Comparison of ENCODE assay signal across 22 mouse cellular contexts in the genomic region with DNA sequence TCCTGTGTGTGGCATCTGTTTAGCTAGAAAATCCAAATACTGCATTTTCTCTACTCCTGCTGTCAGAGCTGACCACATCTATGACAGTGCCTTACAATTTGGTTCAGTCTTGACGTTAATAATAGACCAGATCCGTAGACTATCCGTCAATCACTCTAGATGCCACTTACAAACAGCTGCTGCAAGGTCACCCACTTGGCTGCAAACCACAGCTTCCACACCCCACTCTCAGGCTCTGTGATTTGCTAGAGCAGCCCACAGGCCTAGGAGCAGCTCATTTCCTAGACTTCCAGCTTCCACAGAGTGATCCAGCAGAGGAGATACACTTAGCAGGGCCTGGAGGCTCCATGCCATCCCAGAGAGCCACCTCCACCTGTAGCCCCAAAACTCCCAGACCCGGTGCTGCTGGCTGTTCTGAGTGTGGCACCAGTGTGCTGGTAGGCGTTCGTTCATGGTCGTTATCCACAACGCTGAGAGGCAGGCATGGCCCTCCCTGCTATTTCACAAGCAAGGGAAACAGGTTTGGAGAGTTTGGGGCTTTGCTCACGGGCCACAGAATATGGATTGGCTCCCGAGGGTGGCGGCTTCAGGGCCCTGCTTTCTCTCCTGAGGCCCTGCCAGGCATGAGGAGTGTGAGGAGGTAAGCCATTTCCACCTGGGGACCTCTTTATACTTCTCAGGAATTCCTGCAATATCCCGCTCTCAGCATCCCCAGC. TPM values are rescaled to one million over a fixed set of nuclear protein-coding genes. Genes with fewer than 3 reads are reported as not detected.
DNase-seq lines count a peak whose midpoint lies in the region; ATAC-seq and TF ChIP-seq lines count a peak whose summit lies in the region.
"Had no signal": no experiment of that assay in that cellular context is flagged by ENCODE, and none has a peak within 500 bp of the region (broad histone marks: within the 10 kb centered on the region; RNA-seq: fewer than 3 reads in every experiment).

No protein-coding gene starts in this region.

- no peak overlapping the region for H3K27ac ChIP-seq in forebrain, embryonic 13.5 days
- no peak overlapping the region for H3K27ac ChIP-seq in forebrain, embryonic 10.5 days
- peak overlapping the region; percentile 67 for H3K27ac ChIP-seq in heart, adult 2 months
- H3K27ac ChIP-seq: embryonic facial prominence, embryonic 12.5 days; hindbrain, embryonic 10.5 days; hindbrain, postnatal 0 days; liver, embryonic 13.5 days; lung, embryonic 15.5 days; midbrain, embryonic 13.5 days had no signal

- no peak for TF ChIP-seq CTCF in heart, adult 2 months (IDR thresholded peaks at IDR 0.05)

- 0 out of 2 replicates have a peak, but pooled peaks have one; percentile 25 for TF ChIP-seq EP300 in heart, adult 2 months (IDR thresholded peaks at IDR 0.05; ENCODE audit: insufficient read depth, low read depth, low read length)

- no peak for ATAC-seq in forebrain, embryonic 13.5 days
- ATAC-seq: hindbrain, postnatal 0 days; intestine, postnatal 0 days; midbrain, embryonic 13.5 days had no signal

- no peak overlapping the region for H3K4me3 ChIP-seq in forebrain, embryonic 13.5 days
- no peak overlapping the region for H3K4me3 ChIP-seq in forebrain, embryonic 10.5 days
- no peak overlapping the region for H3K4me3 ChIP-seq in heart, adult 2 months
- H3K4me3 ChIP-seq: embryonic facial prominence, embryonic 12.5 days; hindbrain, embryonic 10.5 days; liver, embryonic 13.5 days; lung, embryonic 15.5 days; megakaryocyte, embryonic 14.5 days; midbrain, embryonic 13.5 days had no signal

- no peaks in the 10 kb centered on the region for H3K36me3 ChIP-seq in forebrain, embryonic 13.5 days (ENCODE audit: poor library complexity, severe bottlenecking)
- no peaks in the 10 kb centered on the region for H3K36me3 ChIP-seq in forebrain, embryonic 10.5 days (replicated peaks)
- H3K36me3 ChIP-seq in heart, adult 2 months (ENCODE audit: control insufficient read depth, insufficient read depth, low read length) = no peaks in the 10 kb centered on the region
- H3K36me3 ChIP-seq: embryonic facial prominence, embryonic 12.5 days; hindbrain, embryonic 10.5 days; lung, embryonic 15.5 days; midbrain, embryonic 13.5 days had no signal

- H3K4me2 ChIP-seq in forebrain, embryonic 13.5 days = no peak overlapping the region
- H3K4me2 ChIP-seq: embryonic facial prominence, embryonic 12.5 days; liver, embryonic 13.5 days; lung, embryonic 15.5 days; midbrain, embryonic 13.5 days had no signal

- intact Hi-C loops in heart, adult 2 months (cut with DNase I) = no loop called here
- intact Hi-C loops in heart, postnatal 14 days (cut with DNase I) = no loop called here

- H3K9me3 ChIP-seq in forebrain, embryonic 13.5 days (replicated peaks) = no peaks in the 10 kb centered on the region
- no peaks in the 10 kb centered on the region for H3K9me3 ChIP-seq in forebrain, embryonic 10.5 days
- H3K9me3 ChIP-seq: embryonic facial prominence, embryonic 12.5 days; hindbrain, embryonic 10.5 days; liver, embryonic 13.5 days; lung, embryonic 15.5 days; megakaryocyte, embryonic 14.5 days; midbrain, embryonic 13.5 days had no signal

- TF ChIP-seq POLR2A in heart, adult 2 months (IDR thresholded peaks at IDR 0.05; ENCODE audit: insufficient read depth, low read depth, low read length) = no peak

- 80% methylated on average over 12 of the region's 12 CpGs for WGBS in forebrain, embryonic 13.5 days
- WGBS in forebrain, embryonic 10.5 days = 83% methylated on average over 12 of the region's 12 CpGs
- 76% methylated on average over 12 of the region's 12 CpGs for WGBS in heart, adult 2 months

- H3K79me2 ChIP-seq in heart, adult 2 months (replicated peaks; ENCODE audit: control insufficient read depth, insufficient read depth, low read length) = no peaks in the 10 kb centered on the region

- no peaks in the 10 kb centered on the region for H3K27me3 ChIP-seq in forebrain, embryonic 13.5 days
- H3K27me3 ChIP-seq in forebrain, embryonic 10.5 days (ENCODE audit: poor library complexity, severe bottlenecking) = peaks cover 9% of the 10 kb centered on the region; the same call in 1 of the 2 replicates
- H3K27me3 ChIP-seq in heart, adult 2 months (ENCODE audit: control insufficient read depth, insufficient read depth, low read length) = no peaks in the 10 kb centered on the region
- H3K27me3 ChIP-seq: embryonic facial prominence, embryonic 12.5 days; liver, embryonic 13.5 days; lung, embryonic 15.5 days; megakaryocyte, embryonic 14.5 days; midbrain, embryonic 13.5 days had no signal

- peak overlapping the region; percentile 26; the same call in 1 of the 2 replicates for H3K9ac ChIP-seq in forebrain, embryonic 13.5 days
- H3K9ac ChIP-seq in heart, adult 2 months (ENCODE audit: low read depth, low read length) = peak overlapping the region; percentile 24; the same call in 1 of the 2 replicates
- H3K9ac ChIP-seq: embryonic facial prominence, embryonic 12.5 days; liver, embryonic 13.5 days; lung, embryonic 15.5 days; midbrain, embryonic 13.5 days had no signal

- 0 out of 2 replicates have a peak, but pooled peaks cover 3% of the 10 kb centered on the region for H3K4me1 ChIP-seq in forebrain, embryonic 13.5 days
- H3K4me1 ChIP-seq in forebrain, embryonic 10.5 days = peaks cover 21% of the 10 kb centered on the region
- peaks cover 11% of the 10 kb centered on the region for H3K4me1 ChIP-seq in heart, adult 2 months (ENCODE audit: control insufficient read depth, insufficient read depth, low read length)
- H3K4me1 ChIP-seq: midbrain, embryonic 13.5 days had no signal

- no peak for DNase-seq in forebrain, embryonic 10.5 days (ENCODE audit: extremely low spot score, low spot score)
- DNase-seq in heart, adult 2 months = peak in 1 of 2 experiments; percentile 41
- DNase-seq in heart, postnatal 14 days = no peak
- peak; percentile 31 for DNase-seq in lung, postnatal 25 days (ENCODE audit: low spot score)
- DNase-seq in lung, postnatal 10 days = no peak
- DNase-seq in spleen, postnatal 36 days (ENCODE audit: low spot score in 2 of 2) = no peak
- DNase-seq: adrenal gland, postnatal 10 days; cerebellum, adult 18-20 months; cerebellum, postnatal 14 days; kidney, postnatal 4 days; liver, embryonic 13.5 days; spleen, adult 18-20 months; thymus, adult 18-20 months; thymus, postnatal 4 days had no signal

RNA-seq across cellular contexts. Expression of a gene that starts 26.5 kb away (rescaled TPM):
- polyA plus RNA-seq in forebrain, embryonic 13.5 days (2015; fragmentation: Nextera tagmentation; extraction: Ambion mirVana) = 3.5 and 5.1 TPM in 2 replicates
- polyA plus RNA-seq in forebrain, embryonic 10.5 days (2016; fragmentation: Nextera tagmentation; extraction: Ambion mirVana) = 2.9 and 3.9 TPM in 2 replicates
- total RNA-seq in heart, adult 2 months (2021) = 10 to 100 TPM; 20.9 to 23.2 TPM
- 21.3 and 28.8 TPM in 2 replicates for polyA plus RNA-seq in heart, adult 2 months (2012; rRNA removed)
- 1 to 10 TPM; 6.7 to 8.2 TPM for total RNA-seq in heart, postnatal 14 days (2021)

RNA-seq across cellular contexts. Expression of a gene that starts 43.5 kb away (rescaled TPM):
- polyA plus RNA-seq in forebrain, embryonic 13.5 days (2015; fragmentation: Nextera tagmentation; extraction: Ambion mirVana) = 53.1 and 53.5 TPM in 2 replicates
- 72.8 and 74.5 TPM in 2 replicates for polyA plus RNA-seq in forebrain, embryonic 10.5 days (2016; fragmentation: Nextera tagmentation; extraction: Ambion mirVana)
- 10 to 100 TPM; 48.3 to 59.4 TPM for total RNA-seq in heart, adult 2 months (2021)
- polyA plus RNA-seq in heart, adult 2 months (2012; rRNA removed) = 60.3 and 79.7 TPM in 2 replicates
- total RNA-seq in heart, postnatal 14 days (2021) = 10 to 100 TPM; 39.7 to 42.0 TPM
